Mouse (Mus musculus) midbrain, embryonic 14.5 days (tissue): ENCODE measurements at regions not wholly inside any gene's neighbourhood (a gene's known extent, or its start where the extent isn't known, plus 50 kb on each side); places are given as distances from the start of the nearest gene placed in this dataset.

Experiments used
- ATAC-seq: fragments of 200-750 bp; cut with Nextera tagmentation; 2 replicates; pipeline ENCODE4 v1.8.0; 2017; ENCODE audit warnings: moderate number of reproducible peaks, moderate library complexity; ENCODE audit not compliant: low FRiP score, low TSS enrichment
- DNase-seq: peaks from one replicate; pipeline ENCODE4 v3.0.0-alpha.2; 2015
- H3K27ac ChIP-seq: fragments of 300-500 bp; sonication (generic); replicated peaks from 2 replicates; pipeline ENCODE4 v1.5.1; 2014; ENCODE audit warnings: mild to moderate bottlenecking, low read depth, low read length, moderate library complexity
- H3K27me3 ChIP-seq: fragments of 300-500 bp; sonication (generic); 2 replicates; pipeline ENCODE4 v1.6.1; 2014; ENCODE audit warnings: low read length, control low read depth, mixed read lengths; ENCODE audit not compliant: control insufficient read depth, insufficient read depth
- H3K36me3 ChIP-seq: fragments of 300-500 bp; sonication (generic); 2 replicates; pipeline ENCODE4 v1.6.1; 2014; ENCODE audit warnings: low read length, control low read depth; ENCODE audit not compliant: control insufficient read depth, insufficient read depth
- H3K4me1 ChIP-seq: fragments of 300-500 bp; sonication (generic); 2 replicates; pipeline ENCODE4 v1.6.1; 2014; ENCODE audit warnings: mild to moderate bottlenecking, antibody characterized with exemption, low read length, control low read depth; ENCODE audit not compliant: control insufficient read depth, insufficient read depth
- H3K4me2 ChIP-seq: fragments of 300-500 bp; sonication (generic); 2 replicates; pipeline ENCODE4 v1.6.1; 2014; ENCODE audit warnings: mild to moderate bottlenecking, low read length, moderate library complexity
- H3K4me3 ChIP-seq: fragments of 300-500 bp; sonication (generic); replicated peaks from 2 replicates; pipeline ENCODE4 v1.5.1; 2014; ENCODE audit warnings: low read depth, low read length
- H3K9ac ChIP-seq: fragments of 300-500 bp; sonication (generic); replicated peaks from 2 replicates; pipeline ENCODE4 v1.6.1; 2014; ENCODE audit warnings: mild to moderate bottlenecking, low read length, moderate library complexity
- H3K9me3 ChIP-seq: fragments of 300-500 bp; sonication (generic); 2 replicates; pipeline ENCODE4 v1.6.1; 2016; ENCODE audit warnings: low read length, control low read depth, mixed read lengths; ENCODE audit not compliant: control insufficient read depth
- WGBS: fragments of 180-500 bp; shearing (Covaris S2); extraction: QIAGEN DNeasy Blood & Tissue Kit; methylation state at CpG from one replicate; pipeline ENCODE4 v1.1.7; 2014; 5-methylcytosine and 5-hydroxymethylcytosine counted together

DNA sequence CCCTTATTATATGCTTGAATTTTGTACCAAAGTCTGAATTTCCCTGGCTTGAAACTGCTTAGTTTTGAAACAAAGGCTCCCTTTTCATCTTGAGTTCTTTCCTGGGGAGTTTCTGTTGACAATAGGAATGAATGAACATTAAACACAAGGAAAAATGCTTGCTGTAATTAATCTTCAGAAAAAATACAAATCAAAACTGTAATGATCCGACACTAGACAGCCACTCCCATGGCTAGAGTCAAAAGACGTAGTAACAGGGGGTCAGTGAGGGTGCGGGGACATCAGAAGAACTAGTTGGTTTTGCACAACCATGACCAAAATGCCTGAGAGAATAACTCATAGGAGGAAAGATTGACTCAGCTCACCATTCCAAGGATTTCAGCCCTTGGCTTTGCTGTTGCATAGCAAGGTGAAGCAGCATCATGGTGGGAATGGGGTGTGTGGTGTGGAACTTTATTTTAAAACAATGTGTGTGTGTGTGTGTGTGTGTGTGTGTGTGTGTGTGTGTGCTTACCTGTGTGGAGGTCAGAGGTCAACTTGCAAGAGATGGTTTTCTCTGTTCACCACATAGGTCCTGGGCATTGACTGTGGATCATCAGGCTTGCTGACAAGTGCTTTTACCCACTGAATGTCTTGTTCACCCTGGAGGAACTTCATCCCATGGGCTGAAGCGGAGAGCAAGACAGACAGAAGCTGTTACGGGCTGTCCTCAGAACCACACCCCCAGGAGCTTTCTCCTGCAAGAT is 63.2 kb upstream of the Agps start:
- Histone ChIP-seq H3K4me3 (no peak overlapping the region), H3K9me3 (no peaks in the 10 kb centered on the region), H3K27ac (no peak overlapping the region), H3K4me2 (no peak overlapping the region), H3K9ac (no peak overlapping the region), H3K36me3 (no peaks in the 10 kb centered on the region), H3K4me1 (peaks cover 5% of the 10 kb centered on the region; the same call in 1 of the 2 replicates), H3K27me3 (no peaks in the 10 kb centered on the region)
- 78% methylated on average over 5 of the region's 5 CpGs for WGBS
- DNase-seq (no peak), ATAC-seq (no peak)

DNA sequence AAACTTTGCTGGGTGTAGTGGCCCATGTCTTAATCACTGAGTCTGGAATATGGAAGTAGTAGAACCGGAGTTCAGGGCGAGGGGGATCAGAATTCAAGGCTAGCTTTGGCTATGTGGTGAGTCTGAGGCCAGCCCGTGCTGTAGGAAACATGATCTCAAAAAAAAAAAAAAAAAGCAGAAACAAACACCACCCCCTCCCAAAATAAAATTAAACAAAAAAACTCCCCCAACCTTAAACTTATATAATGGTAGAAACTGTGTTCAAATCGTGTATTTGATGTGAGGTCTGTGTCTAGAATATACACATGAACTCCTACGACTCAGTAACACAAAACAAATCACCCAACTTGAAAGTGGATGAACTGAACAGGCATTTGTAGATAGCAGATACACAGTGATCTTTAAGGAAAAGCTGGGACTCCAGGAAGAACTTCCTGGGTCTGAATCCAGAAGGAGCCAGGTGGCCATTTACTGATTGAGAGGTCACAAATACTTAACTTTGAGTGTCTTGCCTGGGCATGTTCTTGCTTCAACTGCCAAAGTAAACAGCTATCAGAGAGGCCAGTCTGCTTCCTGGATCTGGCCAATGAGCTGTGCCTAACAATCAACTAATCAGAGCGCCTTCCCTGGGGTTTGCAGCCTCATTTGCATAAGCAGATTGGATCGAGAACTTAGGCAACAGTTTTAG is 63.6 kb upstream of the Nfe2l2 start:
- no peak overlapping the region for H3K9ac ChIP-seq
- H3K27me3 ChIP-seq = no peaks in the 10 kb centered on the region
- H3K4me3 ChIP-seq = no peak overlapping the region
- DNase-seq = peak; percentile 73
- peaks cover 5% of the 10 kb centered on the region; the same call in 1 of the 2 replicates for H3K4me1 ChIP-seq
- H3K4me2 ChIP-seq = no peak overlapping the region
- WGBS = 49% methylated on average over 7 of the region's 7 CpGs
- no peak for ATAC-seq
- H3K27ac ChIP-seq = no peak overlapping the region
- no peaks in the 10 kb centered on the region for H3K36me3 ChIP-seq
- no peaks in the 10 kb centered on the region for H3K9me3 ChIP-seq

DNA sequence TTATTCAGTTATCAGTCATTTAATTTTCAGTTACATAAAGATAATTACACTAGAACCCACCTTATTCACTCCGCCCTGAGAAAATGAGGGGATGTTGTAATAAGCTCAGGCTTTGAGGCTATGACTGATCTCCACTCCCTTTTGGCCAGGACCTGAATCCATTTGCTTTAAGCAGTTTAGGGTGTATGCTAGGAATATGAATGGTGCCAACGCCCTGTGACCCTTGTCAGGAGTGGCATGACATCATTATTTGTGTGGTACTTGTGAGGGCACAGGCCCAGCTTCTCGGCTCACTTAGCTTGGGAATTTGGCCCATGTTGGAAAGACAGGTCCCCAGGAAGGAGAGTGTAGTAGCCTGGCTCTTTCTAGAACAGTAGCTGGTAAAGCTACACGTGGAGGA is 61.0 kb upstream of the Nfe2l2 start:
- no peaks in the 10 kb centered on the region for H3K27me3 ChIP-seq
- no peaks in the 10 kb centered on the region for H3K9me3 ChIP-seq
- H3K4me2 ChIP-seq = no peak overlapping the region
- 83% methylated on average over 4 of the region's 4 CpGs for WGBS
- no peak overlapping the region for H3K27ac ChIP-seq
- H3K9ac ChIP-seq = no peak overlapping the region
- DNase-seq (no peak), ATAC-seq (no peak)
- no peak overlapping the region for H3K4me3 ChIP-seq
- peaks cover 5% of the 10 kb centered on the region; the same call in 1 of the 2 replicates for H3K4me1 ChIP-seq
- no peaks in the 10 kb centered on the region for H3K36me3 ChIP-seq

DNA sequence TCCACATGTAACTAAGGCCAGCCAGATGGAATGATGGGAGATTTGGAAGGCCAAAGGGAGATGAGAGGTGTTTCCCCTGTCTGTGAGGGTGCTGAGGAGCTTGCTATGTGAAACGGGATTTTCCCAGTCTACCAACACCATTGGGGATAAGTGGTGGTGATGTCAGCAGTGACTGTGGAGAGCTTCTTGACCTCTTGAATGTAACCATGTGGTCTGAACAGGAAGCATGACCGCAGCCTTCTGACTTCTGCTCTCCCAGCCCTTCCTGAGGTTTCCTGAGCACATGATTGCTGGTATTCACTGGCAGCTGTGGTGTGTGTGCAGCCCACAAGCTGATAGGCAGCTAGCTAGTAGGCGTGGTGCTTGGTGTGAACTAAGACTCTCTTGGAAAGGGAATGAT is 58.8 kb upstream of the Nfe2l2 start:
- DNase-seq (no peak), ATAC-seq (no peak)
- Histone ChIP-seq H3K9me3 (no peaks in the 10 kb centered on the region), H3K4me3 (no peak overlapping the region), H3K36me3 (no peaks in the 10 kb centered on the region), H3K27me3 (no peaks in the 10 kb centered on the region), H3K27ac (no peak overlapping the region), H3K4me2 (no peak overlapping the region), H3K9ac (no peak overlapping the region), H3K4me1 (peaks cover 4% of the 10 kb centered on the region; the same call in 1 of the 2 replicates)
- WGBS = 84% methylated on average over 3 of the region's 3 CpGs

DNA sequence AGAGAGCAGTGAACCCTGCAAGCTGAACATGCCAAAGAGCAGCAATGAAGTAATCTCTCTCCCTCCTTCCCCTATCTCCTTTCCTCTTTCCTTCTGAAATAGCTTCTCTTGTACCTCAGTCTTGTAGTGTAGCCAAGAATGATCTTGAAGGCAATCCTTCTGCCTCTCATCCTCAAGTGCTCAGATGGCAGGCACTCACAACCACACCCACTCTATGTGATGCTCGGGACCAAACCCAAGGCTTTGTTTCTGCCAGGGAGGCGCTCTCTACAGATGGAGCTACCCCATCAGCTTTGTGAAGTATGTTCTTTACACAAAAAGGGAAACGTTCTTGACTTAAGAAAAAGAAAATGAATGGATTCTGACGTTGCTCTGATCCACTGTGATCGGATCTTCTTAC is 57.6 kb upstream of the Nfe2l2 start:
- Histone ChIP-seq H3K27me3 (no peaks in the 10 kb centered on the region), H3K9ac (no peak overlapping the region), H3K9me3 (no peaks in the 10 kb centered on the region), H3K4me2 (no peak overlapping the region), H3K4me1 (no peaks in the 10 kb centered on the region), H3K27ac (no peak overlapping the region), H3K36me3 (no peaks in the 10 kb centered on the region), H3K4me3 (no peak overlapping the region)
- DNase-seq = no peak
- WGBS = 87% methylated on average over 5 of the region's 5 CpGs
- ATAC-seq = no peak

DNA sequence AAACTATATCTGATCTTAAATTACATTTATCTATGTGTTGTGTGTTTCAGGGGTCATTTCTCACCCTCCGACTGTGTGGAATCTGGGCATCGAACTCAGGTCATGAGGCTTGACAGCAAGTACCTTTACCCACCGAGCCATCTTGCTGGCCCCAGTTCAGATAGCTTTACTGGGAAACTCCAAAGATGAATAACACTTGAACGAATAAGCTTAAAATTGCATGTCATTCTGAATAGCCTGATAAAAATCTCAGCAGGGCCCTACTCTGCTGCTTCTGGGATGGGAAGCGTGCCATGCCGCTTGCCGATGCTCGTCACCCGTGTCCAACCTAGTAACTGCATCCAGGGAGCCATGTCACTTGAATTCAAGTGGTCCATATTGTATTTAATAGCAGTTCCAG is 57.2 kb upstream of the Nfe2l2 start:
- ATAC-seq (no peak), DNase-seq (no peak)
- no peak overlapping the region for H3K27ac ChIP-seq
- H3K36me3 ChIP-seq = no peaks in the 10 kb centered on the region
- H3K4me2 ChIP-seq = no peak overlapping the region
- no peaks in the 10 kb centered on the region for H3K27me3 ChIP-seq
- no peaks in the 10 kb centered on the region for H3K9me3 ChIP-seq
- no peaks in the 10 kb centered on the region for H3K4me1 ChIP-seq
- H3K9ac ChIP-seq = no peak overlapping the region
- 85% methylated on average over 9 of the region's 9 CpGs for WGBS
- H3K4me3 ChIP-seq = no peak overlapping the region

DNA sequence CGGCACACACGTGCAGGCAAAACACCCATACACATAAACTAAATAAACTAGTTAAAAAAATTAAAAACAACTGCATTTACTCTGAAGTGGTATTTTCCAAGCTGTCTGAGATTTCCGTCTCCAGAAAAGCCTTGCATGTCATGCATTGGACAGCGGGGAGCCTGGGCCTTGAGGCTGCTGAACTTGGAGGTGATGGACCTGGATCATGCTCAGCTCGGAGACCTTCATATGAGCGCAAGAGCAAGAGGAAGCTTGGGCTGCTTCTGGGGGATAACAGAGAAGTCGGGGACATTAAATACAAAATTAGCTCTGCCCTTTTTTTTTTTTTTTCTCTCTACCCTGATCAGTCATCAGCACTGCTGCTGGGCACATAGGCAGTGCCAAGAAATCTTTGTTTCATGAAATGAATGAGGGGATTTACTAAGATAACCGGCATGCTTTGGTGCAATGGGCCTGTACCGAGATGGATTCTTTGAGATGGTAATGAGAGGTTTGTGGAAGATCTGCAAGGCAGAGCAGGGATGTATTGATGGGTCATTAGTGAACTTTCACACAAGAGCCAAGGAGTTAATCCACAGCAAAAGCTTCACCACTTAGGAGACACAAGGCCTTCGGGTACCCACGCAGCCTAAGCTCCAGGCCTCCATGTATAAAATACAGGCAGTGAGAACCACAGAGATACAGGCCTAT is 54.9 kb upstream of the Nfe2l2 start:
- H3K27ac ChIP-seq = no peak overlapping the region
- no peak overlapping the region for H3K4me3 ChIP-seq
- DNase-seq (peak; percentile 21), ATAC-seq (no peak)
- H3K9me3 ChIP-seq = no peaks in the 10 kb centered on the region
- no peak overlapping the region for H3K9ac ChIP-seq
- no peak overlapping the region for H3K4me2 ChIP-seq
- no peaks in the 10 kb centered on the region for H3K27me3 ChIP-seq
- whole genome bisulfite sequencing = 41% methylated on average over 11 of the region's 11 CpGs
- H3K4me1 ChIP-seq = no peaks in the 10 kb centered on the region
- no peaks in the 10 kb centered on the region for H3K36me3 ChIP-seq

DNA sequence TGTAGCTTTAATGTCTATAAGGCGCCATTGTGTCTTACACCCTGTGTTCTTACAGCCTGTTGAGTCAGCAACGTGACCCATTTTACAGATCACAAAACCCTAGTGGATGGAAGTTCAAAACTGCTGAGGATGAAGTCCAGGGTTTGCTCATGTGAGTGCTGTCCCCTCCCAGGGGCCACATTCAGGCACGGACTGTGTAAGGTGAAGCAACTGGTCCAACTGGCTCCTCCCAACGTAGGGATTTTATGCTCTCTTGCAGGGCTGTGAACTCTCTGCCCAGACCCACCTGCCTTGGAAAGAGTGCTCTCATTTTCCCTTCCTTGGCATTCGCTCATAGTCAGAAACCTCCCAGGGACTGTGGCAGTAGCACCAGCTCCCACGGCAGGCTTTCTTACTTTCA is 53.8 kb upstream of the Nfe2l2 start:
- Histone ChIP-seq H3K27me3 (no peaks in the 10 kb centered on the region), H3K4me3 (no peak overlapping the region), H3K4me1 (no peaks in the 10 kb centered on the region), H3K9me3 (no peaks in the 10 kb centered on the region), H3K9ac (no peak overlapping the region), H3K4me2 (no peak overlapping the region), H3K27ac (no peak overlapping the region), H3K36me3 (no peaks in the 10 kb centered on the region)
- ATAC-seq (no peak), DNase-seq (no peak)
- WGBS = 88% methylated on average over 6 of the region's 6 CpGs
